ENCODE assay signal across 27 mouse cellular contexts in the genomic region with DNA sequence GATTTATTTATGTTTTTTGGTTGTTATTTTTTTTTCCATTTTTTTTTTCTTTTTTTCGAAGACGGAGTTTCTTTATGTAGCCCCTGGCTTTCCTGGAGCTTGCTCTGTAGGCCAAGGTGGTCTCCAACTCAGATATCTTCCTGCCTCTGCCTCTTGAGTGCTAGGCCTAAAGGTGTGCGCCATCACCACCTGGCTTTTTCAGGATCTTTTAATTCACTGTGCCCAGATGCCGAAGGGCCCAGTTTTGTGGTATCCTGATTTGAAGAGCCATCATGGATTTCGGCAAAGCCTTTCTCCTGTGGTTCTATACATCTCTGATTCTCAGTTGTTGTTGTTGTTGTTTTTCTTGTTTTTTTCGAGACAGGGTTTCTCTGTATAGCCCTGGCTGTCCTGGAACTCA.
"Had no signal": no experiment of that assay in that cellular context is flagged by ENCODE, and none has a peak within 500 bp of the region (broad histone marks: within the 10 kb centered on the region; RNA-seq: fewer than 3 reads in every experiment).

No protein-coding gene starts in this region.

- H3K4me1 ChIP-seq: embryonic facial prominence, embryonic 15.5 days; forebrain, embryonic 12.5 days; forebrain, embryonic 13.5 days; forebrain, embryonic 15.5 days; heart, embryonic 10.5 days had no signal

- H3K9ac ChIP-seq: embryonic facial prominence, embryonic 12.5 days; embryonic facial prominence, embryonic 15.5 days; forebrain, embryonic 12.5 days; forebrain, embryonic 13.5 days; forebrain, embryonic 15.5 days had no signal

- H3K27ac ChIP-seq: embryonic facial prominence, embryonic 12.5 days; embryonic facial prominence, embryonic 15.5 days; forebrain, embryonic 10.5 days; forebrain, embryonic 12.5 days; forebrain, embryonic 13.5 days; forebrain, embryonic 15.5 days; gastrocnemius, adult 2 months; heart, adult 2 months; heart, embryonic 10.5 days had no signal

- H3K27me3 ChIP-seq: embryonic facial prominence, embryonic 12.5 days; embryonic facial prominence, embryonic 15.5 days; forebrain, embryonic 12.5 days; forebrain, embryonic 13.5 days; forebrain, embryonic 15.5 days had no signal

- H3K4me3 ChIP-seq: embryonic facial prominence, embryonic 12.5 days; embryonic facial prominence, embryonic 15.5 days; erythroblast, embryonic 14.5 days; forebrain, embryonic 10.5 days; forebrain, embryonic 12.5 days; forebrain, embryonic 13.5 days; forebrain, embryonic 15.5 days; gastrocnemius, adult 2 months; heart, adult 2 months; heart, embryonic 10.5 days had no signal

- ATAC-seq: forebrain, embryonic 13.5 days; forebrain, embryonic 14.5 days; forebrain, embryonic 15.5 days; forebrain, embryonic 16.5 days had no signal

- DNase-seq: cerebellum, adult 18-20 months; cerebellum, adult 2 months; cerebellum, adult 8-10 months; cerebellum, adult 9-10 months; cerebellum, adult 9-11 months; cerebellum, postnatal 10 days; cerebellum, postnatal 14 days; cerebellum, postnatal 25 days; cerebellum, postnatal 36 days; embryo, embryonic 11 days; gastrocnemius, adult 2 months; gastrocnemius, postnatal 10 days; gastrocnemius, postnatal 14 days; gastrocnemius, postnatal 25 days; gastrocnemius, postnatal 36 days; heart, adult 2 months had no signal

- H3K9me3 ChIP-seq: embryonic facial prominence, embryonic 12.5 days; embryonic facial prominence, embryonic 15.5 days; forebrain, embryonic 10.5 days; forebrain, embryonic 12.5 days; forebrain, embryonic 13.5 days; forebrain, embryonic 15.5 days; heart, embryonic 10.5 days had no signal

- H3K4me2 ChIP-seq: embryonic facial prominence, embryonic 12.5 days; embryonic facial prominence, embryonic 15.5 days; forebrain, embryonic 12.5 days; forebrain, embryonic 13.5 days; forebrain, embryonic 15.5 days; heart, embryonic 11.5 days had no signal

- H3K36me3 ChIP-seq: embryonic facial prominence, embryonic 12.5 days; embryonic facial prominence, embryonic 15.5 days; forebrain, embryonic 10.5 days; forebrain, embryonic 12.5 days; forebrain, embryonic 15.5 days; heart, embryonic 10.5 days had no signal
